Mouse (Mus musculus) Patski (cell line): ENCODE measurements at regions not wholly inside any gene's neighbourhood (a gene's known extent, or its start where the extent isn't known, plus 50 kb on each side); places are given as distances from the start of the nearest gene placed in this dataset.
"Not testable (repeated sequence)": the region's sequence is repeated elsewhere in the genome, so short reads cannot be mapped to it uniquely, and the experiment has no call there.

Source experiments
- ATAC-seq: fragments of 100-300 bp; one replicate; pipeline ENCODE4 v1.8.0; 2021
- CTCF ChIA-PET: fragments of 350-600 bp; sonication (Branson Sonifier 250); formaldehyde crosslinking; loops from one replicate; lab custom pipeline; 2022; ENCODE audit warnings: inconsistent platforms; lab: Charles Lee
- POLR2A ChIA-PET: fragments of 350-600 bp; sonication (Branson Sonifier 250); formaldehyde crosslinking; loops from one replicate; lab custom pipeline; 2022; ENCODE audit warnings: antibody characterized with exemption, inconsistent platforms; lab: Charles Lee
- DNase-seq: peaks from one replicate; pipeline ENCODE4 v3.0.0-alpha.2; 2011; ENCODE audit warnings: low read depth, low spot score
- H3K27me3 ChIP-seq: fragments of 371-371 bp; one replicate; pipeline ENCODE4 v1.5.1; 2021
- CTCF ChIP-seq: fragments of 100-300 bp; IDR thresholded peaks from one replicate; pipeline ENCODE4 v1.5.1; 2021
- in situ Hi-C: fragments of 300-500 bp; cut with MboI; formaldehyde crosslinking; loops from 3 replicates; pipeline ENCODE4 v1.11.1; 2018; ENCODE audit warnings: low pct_unique_long_range_greater_than_20kb, mixed read lengths

DNA sequence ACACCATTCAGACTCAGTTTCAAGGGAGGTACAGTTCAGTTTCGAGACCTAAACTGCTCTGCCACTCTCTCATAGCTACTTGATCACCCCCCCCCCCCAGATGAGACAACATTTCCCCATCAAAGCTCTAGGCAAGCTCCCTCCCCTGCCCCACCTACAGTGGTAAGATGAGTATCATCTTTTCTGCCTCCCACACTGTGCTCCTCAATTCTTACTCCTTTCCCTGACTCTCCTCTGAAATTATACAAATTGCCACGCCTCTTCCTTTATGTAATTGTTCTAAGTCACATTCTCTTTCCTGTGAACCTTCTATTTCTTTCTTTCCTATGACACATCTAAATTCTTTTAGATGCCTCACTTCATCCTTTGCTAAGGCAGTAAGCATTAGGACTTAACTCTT, 321.6 kb downstream of the Htr1b start:
- no peaks in the 10 kb centered on the region for H3K27me3 ChIP-seq
- POLR2A ChIA-PET: no interaction called here
- ATAC-seq: no peak
- no peak for TF ChIP-seq CTCF
- no peak for DNase-seq
- CTCF ChIA-PET: no interaction called here
- in situ Hi-C loops: no loop called here

DNA sequence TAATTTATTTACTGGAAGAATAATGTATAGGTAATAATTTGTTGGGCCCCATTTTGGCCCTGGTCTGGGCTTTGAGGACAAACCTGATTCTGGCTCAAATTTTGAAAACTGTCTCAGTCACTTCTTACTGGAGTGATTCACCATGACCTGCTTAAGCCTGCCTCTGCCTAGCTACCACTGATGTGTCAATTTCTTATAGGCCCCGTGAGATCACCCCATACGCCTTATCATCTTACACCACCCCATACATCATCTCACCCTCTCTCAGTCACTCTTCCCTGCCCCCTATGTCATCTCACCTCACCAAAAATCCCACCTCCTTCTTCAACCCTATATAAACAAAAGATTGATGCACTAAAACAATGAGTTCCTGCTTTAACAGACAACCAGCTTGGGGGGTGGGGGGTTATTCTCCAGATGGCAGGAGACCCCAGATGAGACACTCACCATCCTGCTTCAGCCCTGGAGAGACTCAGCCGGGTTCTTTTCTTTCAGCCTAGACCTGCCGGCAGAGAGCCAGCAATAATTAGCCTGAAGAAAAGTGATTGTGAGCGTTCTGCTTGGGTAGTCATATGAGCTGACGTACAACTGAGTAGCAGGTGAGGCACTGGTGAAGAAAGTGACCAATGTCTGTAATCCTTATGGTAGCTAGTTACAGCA, 325.0 kb downstream of the Htr1b start:
- ChIA-PET POLR2A (no interaction called here), CTCF (interaction anchor here (1.1 kb wide), 1 partner anchor 8 kb away, joined by 3 read pairs; no protein-coding TSS in a partner anchor)
- DNase-seq: no peak
- no peak for ATAC-seq
- no peaks in the 10 kb centered on the region for H3K27me3 ChIP-seq
- no peak for TF ChIP-seq CTCF
- in situ Hi-C loops: no loop called here

DNA sequence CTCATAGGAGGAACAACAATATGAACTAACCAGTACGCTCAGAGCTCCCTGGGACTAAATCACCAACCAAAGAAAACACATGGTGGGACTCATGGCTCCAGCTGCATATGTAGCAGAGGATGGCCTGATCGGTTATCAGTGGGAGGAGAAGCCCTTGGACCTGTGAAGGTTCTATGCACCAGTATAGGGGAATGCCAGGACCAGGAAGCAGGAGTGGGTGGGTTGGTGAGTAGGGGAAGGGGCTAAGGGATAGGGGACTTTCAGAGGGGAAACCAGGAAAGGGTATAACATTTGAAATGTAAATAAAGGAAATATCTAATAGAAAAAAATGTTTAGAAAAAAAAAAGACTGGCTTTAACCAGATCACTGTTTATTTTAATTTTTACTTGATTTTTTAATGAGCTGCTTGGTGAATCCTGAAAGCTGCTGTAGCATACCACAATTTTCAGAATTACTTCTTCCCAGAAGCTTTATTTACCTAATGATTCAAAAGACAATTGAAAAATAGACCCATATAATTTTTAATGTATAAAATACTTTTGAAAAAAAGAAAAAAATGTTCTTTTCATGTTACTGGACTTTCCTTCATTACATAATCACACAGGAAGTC, 328.1 kb downstream of the Htr1b start:
- in situ Hi-C loops: no loop called here
- no peak for ATAC-seq
- POLR2A ChIA-PET: interaction anchor here (0.6 kb wide), 1 partner anchor 85 kb away, joined by 3 read pairs; no protein-coding TSS in a partner anchor
- no peak for DNase-seq
- TF ChIP-seq CTCF: no peak
- H3K27me3 ChIP-seq: no peaks in the 10 kb centered on the region
- CTCF ChIA-PET: no interaction called here

DNA sequence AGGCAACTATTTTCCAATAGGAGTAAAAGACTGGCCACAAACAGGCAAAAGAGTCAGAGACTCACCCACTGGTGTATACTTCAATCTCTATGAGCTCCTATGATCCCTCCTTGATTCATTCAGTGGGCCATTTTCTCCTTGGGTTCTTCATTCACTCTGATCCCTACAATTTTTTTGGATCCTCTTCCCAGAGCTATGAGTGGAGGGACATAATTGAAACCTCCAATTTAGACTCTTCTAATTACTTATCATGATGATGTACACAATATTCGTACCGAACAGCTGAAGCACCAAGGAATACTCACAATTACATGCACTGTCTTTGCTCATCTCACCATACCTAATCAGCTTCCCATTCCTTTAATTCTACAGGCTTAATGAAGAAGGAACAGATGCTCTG, 357.9 kb downstream of the Htr1b start:
- ChIA-PET POLR2A (no interaction called here), CTCF (no interaction called here)
- DNase-seq (no peak), ATAC-seq (no peak)
- in situ Hi-C loops: no loop called here
- no peaks in the 10 kb centered on the region for H3K27me3 ChIP-seq
- no peak for TF ChIP-seq CTCF

DNA sequence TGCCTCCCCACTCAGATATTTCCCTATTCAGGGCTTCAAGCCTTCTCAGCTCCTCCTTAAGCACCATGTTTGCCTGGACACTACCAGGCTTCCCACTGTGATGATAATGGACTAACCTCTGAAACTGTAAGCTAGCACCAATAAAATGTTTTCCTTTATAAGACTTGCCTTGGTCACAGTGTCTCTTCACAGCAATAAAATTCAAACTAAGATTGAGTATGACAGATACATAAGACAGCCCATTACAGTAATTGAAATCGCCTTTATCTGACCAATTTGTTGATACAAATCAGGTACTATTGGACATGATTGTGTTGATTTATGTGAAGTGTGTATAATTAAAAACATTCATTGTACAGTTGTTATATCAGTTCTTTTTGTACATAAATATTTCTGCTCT, 358.3 kb downstream of the Htr1b start:
- TF ChIP-seq CTCF: no peak
- ChIA-PET POLR2A (no interaction called here), CTCF (no interaction called here)
- DNase-seq: no peak
- ATAC-seq: no peak
- H3K27me3 ChIP-seq: no peaks in the 10 kb centered on the region
- in situ Hi-C loops: no loop called here

DNA sequence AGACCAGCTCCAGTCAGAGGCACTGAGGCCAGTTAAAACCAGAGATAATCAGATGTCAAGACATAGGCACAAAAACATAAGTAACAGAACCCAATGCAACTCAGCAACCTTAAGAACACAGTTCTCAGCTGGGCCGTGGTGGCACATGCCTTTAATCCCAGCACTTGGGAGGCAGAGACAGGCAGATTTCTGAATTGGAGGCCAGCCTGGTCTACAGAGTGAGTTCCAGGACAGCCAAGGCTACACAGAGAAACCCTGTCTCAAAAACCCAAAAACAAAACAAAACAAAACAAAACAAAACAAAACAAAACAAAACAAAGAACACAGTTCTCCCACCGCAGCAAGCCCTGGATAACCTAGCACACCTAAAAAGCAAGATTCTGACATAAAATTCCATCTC, 408.7 kb downstream of the Htr1b start:
- H3K27me3 ChIP-seq, in situ Hi-C loops, POLR2A ChIA-PET, ATAC-seq, DNase-seq: not testable (repeated sequence)
- CTCF ChIA-PET: interaction anchor here (0.6 kb wide), 1 partner anchor 143 kb away, joined by 3 read pairs; no protein-coding TSS in a partner anchor

DNA sequence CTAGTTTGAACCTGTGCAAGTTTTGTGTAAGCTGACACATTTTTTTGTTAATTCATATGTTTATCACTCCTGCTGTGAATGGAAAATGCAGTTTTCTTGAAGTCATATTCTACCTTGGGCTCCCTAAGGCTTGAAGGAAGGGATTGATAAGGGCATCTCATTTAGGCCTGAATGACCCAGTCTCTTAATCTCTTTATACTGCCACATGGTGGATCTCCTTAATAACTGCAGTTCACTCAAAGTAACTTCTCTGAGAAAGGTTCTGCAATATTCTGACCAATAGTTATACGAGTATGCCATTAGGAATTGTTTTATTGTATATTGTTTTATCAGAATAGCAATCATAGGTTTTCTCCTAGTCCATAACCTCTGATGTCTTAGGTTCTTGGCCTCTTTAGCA, 415.7 kb downstream of the Htr1b start:
- CTCF ChIA-PET: no interaction called here
- H3K27me3 ChIP-seq: no peaks in the 10 kb centered on the region

DNA sequence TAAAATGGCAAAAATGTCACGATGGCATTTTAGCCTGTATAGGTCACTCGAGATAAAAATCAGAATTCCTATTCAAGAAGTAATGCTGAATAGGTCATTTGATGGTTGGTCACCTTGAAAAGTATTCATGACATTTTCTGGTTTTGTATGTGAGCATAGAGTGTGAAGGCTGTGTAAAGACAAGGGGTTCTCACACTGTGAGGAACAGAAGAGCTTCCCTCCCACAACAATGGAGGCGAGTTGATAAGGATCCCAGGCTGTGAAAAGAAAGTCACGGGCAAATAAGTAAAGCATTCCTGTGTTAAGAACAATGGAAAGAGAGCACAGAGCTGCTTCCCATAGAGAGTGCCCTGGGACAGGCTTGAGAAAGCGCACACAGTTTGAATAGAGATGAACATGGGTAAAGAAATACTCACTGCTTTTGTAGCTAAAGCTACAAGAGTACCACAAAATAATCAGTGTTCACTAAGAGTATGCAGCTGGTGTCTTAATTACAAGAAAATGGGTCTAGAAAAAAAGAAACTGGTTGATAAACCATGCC, 418.0 kb downstream of the Htr1b start:
- H3K27me3 ChIP-seq: no peaks in the 10 kb centered on the region
- POLR2A ChIA-PET: no interaction called here
- ATAC-seq (no peak), DNase-seq (no peak)
- CTCF ChIA-PET: no interaction called here
- no peak for TF ChIP-seq CTCF
- in situ Hi-C loops: no loop called here

More for the DNA sequence above, 415.7 kb downstream of the Htr1b start:
- POLR2A ChIA-PET: no interaction called here
- in situ Hi-C loops: no loop called here
- DNase-seq: no peak
- no peak for ATAC-seq
- TF ChIP-seq CTCF: no peak

DNA sequence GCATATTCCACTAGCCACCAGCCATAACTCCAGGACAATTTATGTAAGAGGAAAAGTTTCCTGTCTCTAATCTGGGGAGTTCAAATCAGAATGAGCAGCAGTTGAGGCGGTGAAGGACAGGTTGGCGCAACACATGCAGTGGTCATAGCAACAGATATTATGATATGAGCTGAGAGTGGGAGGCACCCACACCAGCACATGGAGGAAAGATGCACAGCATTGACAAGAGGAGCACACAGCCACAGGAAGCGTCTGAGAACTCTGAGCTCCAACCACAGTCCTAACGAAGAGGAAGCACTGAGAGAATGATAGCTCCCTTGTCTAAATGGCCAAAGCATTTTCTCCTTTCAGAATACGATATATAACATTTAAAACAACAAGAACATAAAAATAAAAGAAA, 418.9 kb downstream of the Htr1b start:
- ChIA-PET POLR2A (no interaction called here), CTCF (no interaction called here)
- no peaks in the 10 kb centered on the region for H3K27me3 ChIP-seq
- DNase-seq: no peak
- ATAC-seq: no peak
- no peak for TF ChIP-seq CTCF
- in situ Hi-C loops: no loop called here

DNA sequence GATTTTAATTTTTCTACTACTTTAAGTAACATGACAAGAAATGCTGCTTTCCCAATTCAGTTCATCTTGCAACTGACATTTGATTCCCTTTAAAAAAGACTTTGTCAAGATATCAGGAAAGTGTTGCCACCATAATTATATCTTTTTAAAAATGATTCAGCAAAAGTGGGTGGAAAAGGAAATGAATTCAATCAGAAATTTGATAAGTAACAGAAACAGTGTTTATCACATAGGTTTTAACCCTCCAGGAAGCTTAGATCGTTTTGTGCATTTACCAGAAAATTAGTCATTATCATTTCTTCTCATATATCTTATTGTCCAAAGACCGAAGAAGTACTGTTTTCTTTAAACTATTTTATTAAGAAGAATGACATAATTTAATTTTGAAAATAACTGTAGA, 441.0 kb downstream of the Htr1b start:
- no peak for ATAC-seq
- in situ Hi-C loops: no loop called here
- CTCF ChIA-PET: no interaction called here

More for the DNA sequence above, 441.0 kb downstream of the Htr1b start:
- H3K27me3 ChIP-seq: no peaks in the 10 kb centered on the region
- DNase-seq: no peak
- TF ChIP-seq CTCF: no peak
- POLR2A ChIA-PET: no interaction called here
